Comparison of ENCODE assay signal across 10 mouse cellular contexts in genomic region chr11:116281671-116282070, GRCm38 (mm10). TPM values are rescaled to one million over a fixed set of nuclear protein-coding genes. Genes with fewer than 3 reads are reported as not detected.
DNase-seq lines count a peak whose midpoint lies in the region; ATAC-seq and TF ChIP-seq lines count a peak whose summit lies in the region.
"Had no signal": no experiment of that assay in that cellular context is flagged by ENCODE, and none has a peak within 500 bp of the region (broad histone marks: within the 10 kb centered on the region; RNA-seq: fewer than 3 reads in every experiment).

No protein-coding gene starts in this region.

- 3% methylated on average over 18 of the region's 18 CpGs for WGBS in lung, embryonic 15.5 days
- WGBS in hindbrain, embryonic 10.5 days: 3% methylated on average over 18 of the region's 18 CpGs
- 5% methylated on average over 18 of the region's 18 CpGs for WGBS in stomach, postnatal 0 days

- H3K36me3 ChIP-seq in lung, embryonic 15.5 days: no peaks in the 10 kb centered on the region
- H3K36me3 ChIP-seq in hindbrain, embryonic 10.5 days: no peaks in the 10 kb centered on the region
- H3K36me3 ChIP-seq in stomach, postnatal 0 days (ENCODE audit: control insufficient read depth, insufficient read depth, low read length): no peaks in the 10 kb centered on the region

- H3K27me3 ChIP-seq in lung, embryonic 15.5 days: peaks cover 61% of the 10 kb centered on the region
- peaks cover 64% of the 10 kb centered on the region for H3K27me3 ChIP-seq in hindbrain, embryonic 10.5 days (ENCODE audit: insufficient read depth, poor library complexity, severe bottlenecking)
- H3K27me3 ChIP-seq in stomach, postnatal 0 days (ENCODE audit: control insufficient read depth, insufficient read depth, low read length): peaks cover 13% of the 10 kb centered on the region; the same call in 1 of the 2 replicates

- peak overlapping the region; percentile 55 for H3K4me2 ChIP-seq in lung, embryonic 15.5 days
- peak overlapping the region; percentile 55 for H3K4me2 ChIP-seq in stomach, postnatal 0 days (replicated peaks; ENCODE audit: low read depth)

- no peaks in the 10 kb centered on the region for H3K9me3 ChIP-seq in lung, embryonic 15.5 days
- H3K9me3 ChIP-seq in hindbrain, embryonic 10.5 days: 0 out of 2 replicates have a peak, but pooled peaks cover 2% of the 10 kb centered on the region
- no peaks in the 10 kb centered on the region for H3K9me3 ChIP-seq in stomach, postnatal 0 days (ENCODE audit: control insufficient read depth, low read length)

- TF ChIP-seq CTCF in stomach, postnatal 0 days (IDR thresholded peaks at IDR 0.05; ENCODE audit: low read depth): no peak

- no peak overlapping the region for H3K27ac ChIP-seq in lung, embryonic 15.5 days
- H3K27ac ChIP-seq in hindbrain, embryonic 10.5 days: no peak overlapping the region
- H3K27ac ChIP-seq in stomach, postnatal 0 days (replicated peaks): no peak overlapping the region

- no peak for DNase-seq in lung, postnatal 14 days
- DNase-seq in hindbrain, embryonic 10.5 days (ENCODE audit: low spot score): no peak
- DNase-seq in stomach, postnatal 0 days (ENCODE audit: low spot score): no peak
- DNase-seq in layer of hippocampus, adult 9-10 months (ENCODE audit: low spot score): no peak
- DNase-seq in gastrocnemius, postnatal 10 days: no peak
- DNase-seq: cerebellum, postnatal 36 days had no signal

- peaks cover 22% of the 10 kb centered on the region for H3K4me1 ChIP-seq in lung, embryonic 15.5 days
- peaks cover 29% of the 10 kb centered on the region for H3K4me1 ChIP-seq in hindbrain, embryonic 10.5 days (replicated peaks)
- no peaks in the 10 kb centered on the region for H3K4me1 ChIP-seq in stomach, postnatal 0 days (replicated peaks; ENCODE audit: control insufficient read depth, insufficient read depth)

- peak overlapping the region; percentile 7; the same call in 1 of the 2 replicates for H3K9ac ChIP-seq in lung, embryonic 15.5 days
- H3K9ac ChIP-seq in stomach, postnatal 0 days (ENCODE audit: low read length): peak overlapping the region; percentile 23; the same call in 1 of the 2 replicates

- TF ChIP-seq EP300 in stomach, postnatal 0 days (optimal IDR thresholded peaks at IDR 0.05): no peak

- ATAC-seq in lung, embryonic 15.5 days (ENCODE audit: borderline replicate concordance, extremely low read depth, low FRiP score, low TSS enrichment): no peak
- peak; percentile 24; the same call in 1 of the 2 replicates for ATAC-seq in megakaryocyte, adult 5-6 weeks (ENCODE audit: poor library complexity, severe bottlenecking)
- no peak for ATAC-seq in stomach, postnatal 0 days (ENCODE audit: low FRiP score, low TSS enrichment)
- ATAC-seq in erythroblast, adult 5-6 weeks (replicated peaks; ENCODE audit: low FRiP score, poor library complexity, severe bottlenecking): no peak
- ATAC-seq: Patski had no signal

- peak overlapping the region; percentile 28 for H3K4me3 ChIP-seq in lung, embryonic 15.5 days
- H3K4me3 ChIP-seq in hindbrain, embryonic 10.5 days: peak overlapping the region; percentile 48
- peak overlapping the region; percentile 37 for H3K4me3 ChIP-seq in stomach, postnatal 0 days (ENCODE audit: low read depth, low read length)

RNA-seq across cellular contexts. Expression of gene Galr2, which starts 0.9 kb away (rescaled TPM):
- polyA plus RNA-seq in lung, embryonic 15.5 days (2015; fragmentation: Nextera tagmentation; extraction: Ambion mirVana): 0.07 and 0.24 TPM in 2 replicates
- polyA plus RNA-seq in hindbrain, embryonic 10.5 days (2016; fragmentation: Nextera tagmentation; extraction: Ambion mirVana): 0.11 and 0.33 TPM in 2 replicates
- total RNA-seq in megakaryocyte, adult 5-6 weeks (2015): not detected in 2 replicates
- 0.07 TPM in 1 of 2 replicates, not detected in the other for total RNA-seq in megakaryocyte, adult 5-6 weeks (2017)
- polyA plus RNA-seq in stomach, postnatal 0 days (2015; fragmentation: Nextera tagmentation; extraction: Ambion mirVana): 0.68 and 0.76 TPM in 2 replicates
- not detected in 2 replicates for total RNA-seq in erythroblast, adult 5-6 weeks (2015; ENCODE audit: low replicate concordance)
- not detected in 2 replicates for total RNA-seq in erythroblast, adult 5-6 weeks (2017; ENCODE audit: low replicate concordance)
- under 1 TPM; 0.66 to 0.84 TPM for total RNA-seq in gastrocnemius, postnatal 10 days (2021)

RNA-seq across cellular contexts. Expression of gene Srp68, which starts 7.7 kb away (rescaled TPM):
- 89.8 and 95.4 TPM in 2 replicates for polyA plus RNA-seq in lung, embryonic 15.5 days (2015; fragmentation: Nextera tagmentation; extraction: Ambion mirVana)
- polyA plus RNA-seq in hindbrain, embryonic 10.5 days (2016; fragmentation: Nextera tagmentation; extraction: Ambion mirVana): 96.2 and 100 TPM in 2 replicates
- 17.4 and 21.0 TPM in 2 replicates for total RNA-seq in megakaryocyte, adult 5-6 weeks (2015)
- total RNA-seq in megakaryocyte, adult 5-6 weeks (2017): 17.8 and 19.3 TPM in 2 replicates
- polyA plus RNA-seq in stomach, postnatal 0 days (2015; fragmentation: Nextera tagmentation; extraction: Ambion mirVana): 52.6 and 53.0 TPM in 2 replicates
- total RNA-seq in erythroblast, adult 5-6 weeks (2015; ENCODE audit: low replicate concordance): 7.5 and 11.7 TPM in 2 replicates
- 8.5 and 15.1 TPM in 2 replicates for total RNA-seq in erythroblast, adult 5-6 weeks (2017; ENCODE audit: low replicate concordance)
- total RNA-seq in gastrocnemius, postnatal 10 days (2021): 10 to 100 TPM; 74.6 to 77.9 TPM

RNA-seq across cellular contexts. Expression of gene Exoc7, which starts 25.4 kb away (rescaled TPM):
- polyA plus RNA-seq in lung, embryonic 15.5 days (2015; fragmentation: Nextera tagmentation; extraction: Ambion mirVana): 58.4 and 63.5 TPM in 2 replicates
- 52.2 and 79.2 TPM in 2 replicates for polyA plus RNA-seq in hindbrain, embryonic 10.5 days (2016; fragmentation: Nextera tagmentation; extraction: Ambion mirVana)
- 29.2 and 34.8 TPM in 2 replicates for total RNA-seq in megakaryocyte, adult 5-6 weeks (2015)
- total RNA-seq in megakaryocyte, adult 5-6 weeks (2017): 20.3 and 27.3 TPM in 2 replicates
- polyA plus RNA-seq in stomach, postnatal 0 days (2015; fragmentation: Nextera tagmentation; extraction: Ambion mirVana): 42.3 and 43.9 TPM in 2 replicates
- 12.1 and 34.6 TPM in 2 replicates for total RNA-seq in erythroblast, adult 5-6 weeks (2015; ENCODE audit: low replicate concordance)
- 7.8 and 14.1 TPM in 2 replicates for total RNA-seq in erythroblast, adult 5-6 weeks (2017; ENCODE audit: low replicate concordance)
- total RNA-seq in gastrocnemius, postnatal 10 days (2021): 10 to 100 TPM; 62.7 to 68.3 TPM

RNA-seq across cellular contexts. Expression of gene Evpl, which starts 43.8 kb away (rescaled TPM):
- 5.8 and 6.4 TPM in 2 replicates for polyA plus RNA-seq in lung, embryonic 15.5 days (2015; fragmentation: Nextera tagmentation; extraction: Ambion mirVana)
- 0.35 and 0.76 TPM in 2 replicates for polyA plus RNA-seq in hindbrain, embryonic 10.5 days (2016; fragmentation: Nextera tagmentation; extraction: Ambion mirVana)
- 0.11 TPM in 1 of 2 replicates, not detected in the other for total RNA-seq in megakaryocyte, adult 5-6 weeks (2015)
- total RNA-seq in megakaryocyte, adult 5-6 weeks (2017): 0.24 and 0.37 TPM in 2 replicates
- polyA plus RNA-seq in stomach, postnatal 0 days (2015; fragmentation: Nextera tagmentation; extraction: Ambion mirVana): 26.5 and 30.1 TPM in 2 replicates
- not detected in 2 replicates for total RNA-seq in erythroblast, adult 5-6 weeks (2015; ENCODE audit: low replicate concordance)
- total RNA-seq in erythroblast, adult 5-6 weeks (2017; ENCODE audit: low replicate concordance): 0.09 and 0.56 TPM in 2 replicates
- total RNA-seq in gastrocnemius, postnatal 10 days (2021): under 1 TPM; 0.09 to 0.34 TPM

RNA-seq across cellular contexts. Expression of gene Foxj1, which starts 53.5 kb away (rescaled TPM):
- 21.1 and 21.2 TPM in 2 replicates for polyA plus RNA-seq in lung, embryonic 15.5 days (2015; fragmentation: Nextera tagmentation; extraction: Ambion mirVana)
- polyA plus RNA-seq in hindbrain, embryonic 10.5 days (2016; fragmentation: Nextera tagmentation; extraction: Ambion mirVana): 15.1 and 29.1 TPM in 2 replicates
- total RNA-seq in megakaryocyte, adult 5-6 weeks (2015): not detected in 2 replicates
- total RNA-seq in megakaryocyte, adult 5-6 weeks (2017): not detected in 2 replicates
- 0.19 and 0.40 TPM in 2 replicates for polyA plus RNA-seq in stomach, postnatal 0 days (2015; fragmentation: Nextera tagmentation; extraction: Ambion mirVana)
- not detected in 2 replicates for total RNA-seq in erythroblast, adult 5-6 weeks (2015; ENCODE audit: low replicate concordance)
- total RNA-seq in erythroblast, adult 5-6 weeks (2017; ENCODE audit: low replicate concordance): not detected in 2 replicates
- under 1 TPM; 0.14 to 0.29 TPM for total RNA-seq in gastrocnemius, postnatal 10 days (2021)
